Mouse (Mus musculus) lung, embryonic 14.5 days (tissue): ENCODE data around the gene Wscd2. TPM values are rescaled to one million over a fixed set of nuclear protein-coding genes. Genes with fewer than 3 reads are reported as not detected.

Source experiments
- ATAC-seq: fragments of 200-750 bp; cut with Nextera tagmentation; 2 replicates; pipeline ENCODE4 v1.8.0; 2017; ENCODE audit warnings: mild to moderate bottlenecking, moderate TSS enrichment, moderate library complexity; ENCODE audit not compliant: insufficient read depth
- DNase-seq: peaks from one replicate; pipeline ENCODE4 v3.0.0-alpha.2; 2015
- H3K27ac ChIP-seq: fragments of 300-500 bp; sonication (generic); 2 replicates; pipeline ENCODE4 v1.5.1; 2014; ENCODE audit warnings: low read depth, mild to moderate bottlenecking, moderate library complexity
- H3K27me3 ChIP-seq: fragments of 300-500 bp; sonication (generic); 2 replicates; pipeline ENCODE4 v1.6.1; 2014; ENCODE audit warnings: low read length, control low read depth; ENCODE audit not compliant: insufficient read depth
- H3K36me3 ChIP-seq: fragments of 300-500 bp; sonication (generic); 2 replicates; pipeline ENCODE4 v1.6.1; 2014; ENCODE audit warnings: control low read depth; ENCODE audit not compliant: insufficient read depth
- H3K4me1 ChIP-seq: fragments of 300-500 bp; sonication (generic); 2 replicates; pipeline ENCODE4 v1.6.1; 2014; ENCODE audit warnings: antibody characterized with exemption, control low read depth; ENCODE audit not compliant: insufficient read depth
- H3K4me2 ChIP-seq: fragments of 300-500 bp; sonication (generic); 2 replicates; pipeline ENCODE4 v1.6.1; 2014; ENCODE audit warnings: mild to moderate bottlenecking
- H3K4me3 ChIP-seq: fragments of 300-500 bp; sonication (generic); 2 replicates; pipeline ENCODE4 v1.5.1; 2014; ENCODE audit warnings: low read depth, low read length
- H3K9ac ChIP-seq: fragments of 300-500 bp; sonication (generic); 2 replicates; pipeline ENCODE4 v1.6.1; 2014
- H3K9me3 ChIP-seq: fragments of 300-500 bp; sonication (generic); 2 replicates; pipeline ENCODE4 v1.6.1; 2016; ENCODE audit warnings: low read depth, low read length, control low read depth
- CTCF ChIP-seq: IDR thresholded peaks from 2 replicates; pipeline ENCODE4 v1.5.1; 2016; ENCODE audit warnings: antibody characterized with exemption, low read depth
- WGBS: fragments of 180-500 bp; shearing (Covaris S2); extraction: QIAGEN DNeasy Blood & Tissue Kit; methylation state at CpG from one replicate; pipeline ENCODE4 v1.1.7; 2014; 5-methylcytosine and 5-hydroxymethylcytosine counted together
- polyA plus RNA-seq: library from polyadenylated mRNA; unstranded; fragments of >200 nt; fragmentation: Nextera tagmentation; extraction: Ambion mirVana; gene quantifications from 2 replicates; pipeline ENCODE4 v1.2.1, GENCODE M21; 2014

Gene Wscd2
- 5.9 and 6.4 TPM in 2 replicates for polyA plus RNA-seq

GRCm38 (mm10) chr5:113490033-113490432 is at the start of gene Wscd2:
Wscd2 (plus strand) TSS chr5:113490333.
- Histone ChIP-seq H3K27ac (peak within 1 kb of the TSS; percentile 58; the same call in 1 of the 2 replicates), H3K36me3 (no peaks in the 10 kb centered on the region), H3K9ac (peak within 1 kb of the TSS; percentile 70), H3K4me1 (no peaks in the 10 kb centered on the region; the same call in none of the 2 replicates), H3K27me3 (peaks cover 22% of the 10 kb centered on the region), H3K4me2 (peak within 1 kb of the TSS; percentile 82), H3K4me3 (peak within 1 kb of the TSS; percentile 52), H3K9me3 (no peaks in the 10 kb centered on the region)
- ATAC-seq (no peak), DNase-seq (no peak)
- 54% methylated on average over 6 of the region's 6 CpGs for WGBS
- TF ChIP-seq CTCF: no peak

GRCm38 (mm10) chr5:113442180-113442579 is 48.0 kb upstream of the Wscd2 start:
- H3K4me1 ChIP-seq: no peaks in the 10 kb centered on the region
- no peak overlapping the region for H3K27ac ChIP-seq
- ATAC-seq: no peak
- no peaks in the 10 kb centered on the region for H3K36me3 ChIP-seq
- no peak for TF ChIP-seq CTCF
- WGBS: 67% methylated on average over 3 of the region's 3 CpGs
- H3K4me3 ChIP-seq: no peak overlapping the region
- no peaks in the 10 kb centered on the region for H3K27me3 ChIP-seq
- DNase-seq: no peak
- H3K4me2 ChIP-seq: no peak overlapping the region
- no peak overlapping the region for H3K9ac ChIP-seq
- H3K9me3 ChIP-seq: no peaks in the 10 kb centered on the region

GRCm38 (mm10) chr5:113448023-113448734 is 42.0 kb upstream of the Wscd2 start:
- Histone ChIP-seq H3K9ac (no peak overlapping the region), H3K4me1 (no peaks in the 10 kb centered on the region), H3K9me3 (no peaks in the 10 kb centered on the region), H3K27me3 (no peaks in the 10 kb centered on the region), H3K4me3 (no peak overlapping the region), H3K36me3 (no peaks in the 10 kb centered on the region), H3K4me2 (no peak overlapping the region), H3K27ac (no peak overlapping the region)
- TF ChIP-seq CTCF: no peak
- DNase-seq (peak; percentile 39), ATAC-seq (no peak)
- WGBS: 65% methylated on average over 9 of the region's 9 CpGs

GRCm38 (mm10) chr5:113449336-113449735 is 40.8 kb upstream of the Wscd2 start:
- no peak overlapping the region for H3K4me2 ChIP-seq
- no peaks in the 10 kb centered on the region for H3K4me1 ChIP-seq
- H3K9me3 ChIP-seq: no peaks in the 10 kb centered on the region
- WGBS: 71% methylated on average over 3 of the region's 3 CpGs
- H3K9ac ChIP-seq: no peak overlapping the region
- no peaks in the 10 kb centered on the region for H3K27me3 ChIP-seq
- no peak overlapping the region for H3K27ac ChIP-seq
- no peak overlapping the region for H3K4me3 ChIP-seq
- no peak for TF ChIP-seq CTCF
- no peaks in the 10 kb centered on the region for H3K36me3 ChIP-seq
- DNase-seq (no peak), ATAC-seq (no peak)

DNA sequence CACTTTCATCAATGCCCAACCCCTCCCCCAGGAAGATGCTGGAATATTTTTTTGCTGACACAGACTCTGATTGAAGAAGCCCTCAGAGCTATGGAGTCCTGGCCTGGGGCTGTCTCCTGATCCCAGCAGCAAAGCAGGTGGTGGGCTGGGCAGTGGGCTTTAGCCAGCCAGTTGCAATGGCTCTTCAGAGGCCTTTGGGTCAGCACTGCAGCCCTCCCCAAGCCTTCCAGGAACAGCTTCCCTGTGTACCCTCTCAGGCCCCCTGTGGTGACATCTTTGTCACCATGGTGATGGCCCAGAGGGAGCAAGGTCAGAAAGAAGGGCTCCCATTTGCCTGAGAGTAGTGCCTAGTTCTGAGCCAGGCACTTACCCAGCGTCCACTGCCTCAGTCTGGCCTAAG is 37.4 kb upstream of the Wscd2 start:
- 0% methylated on average over 1 of the region's 1 CpGs for WGBS
- H3K9ac ChIP-seq: no peak overlapping the region
- H3K36me3 ChIP-seq: no peaks in the 10 kb centered on the region
- H3K4me1 ChIP-seq: no peaks in the 10 kb centered on the region
- no peaks in the 10 kb centered on the region for H3K9me3 ChIP-seq
- no peak for DNase-seq
- no peak overlapping the region for H3K4me2 ChIP-seq
- no peak overlapping the region for H3K27ac ChIP-seq
- no peak for TF ChIP-seq CTCF
- no peaks in the 10 kb centered on the region for H3K27me3 ChIP-seq
- H3K4me3 ChIP-seq: no peak overlapping the region
- no peak for ATAC-seq

DNA sequence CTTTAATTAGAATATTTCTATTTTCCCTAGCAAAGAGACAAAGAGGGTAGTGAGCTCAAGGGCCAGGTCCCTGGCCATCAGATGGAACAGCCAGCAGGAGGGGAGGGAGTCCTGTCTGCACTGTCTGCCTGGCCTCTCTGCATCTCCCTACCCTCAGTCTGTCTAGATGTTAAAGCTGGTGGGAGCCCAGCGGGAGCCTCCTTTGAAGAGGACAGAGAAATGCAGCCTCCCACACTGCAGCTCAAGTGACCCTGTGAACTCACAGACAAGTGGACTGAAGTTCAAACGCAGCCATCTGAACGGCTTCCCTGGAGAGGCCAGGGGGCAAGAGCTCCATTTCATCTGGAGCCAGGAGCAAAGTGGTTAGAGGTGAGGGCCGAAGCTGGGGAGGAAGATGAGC is 36.8 kb upstream of the Wscd2 start:
- Histone ChIP-seq H3K4me2 (no peak overlapping the region), H3K9me3 (no peaks in the 10 kb centered on the region), H3K27ac (no peak overlapping the region), H3K9ac (no peak overlapping the region), H3K36me3 (no peaks in the 10 kb centered on the region), H3K27me3 (no peaks in the 10 kb centered on the region), H3K4me1 (no peaks in the 10 kb centered on the region), H3K4me3 (no peak overlapping the region)
- DNase-seq (no peak), ATAC-seq (no peak)
- TF ChIP-seq CTCF: no peak
- WGBS: 4% methylated on average over 4 of the region's 4 CpGs

GRCm38 (mm10) chr5:113456020-113456419 is 34.1 kb upstream of the Wscd2 start:
- H3K9ac ChIP-seq: no peak overlapping the region
- no peaks in the 10 kb centered on the region for H3K4me1 ChIP-seq
- DNase-seq: no peak
- 0 out of 2 replicates have a peak, but pooled peaks cover 3% of the 10 kb centered on the region for H3K27me3 ChIP-seq
- no peak for ATAC-seq
- no peaks in the 10 kb centered on the region for H3K9me3 ChIP-seq
- TF ChIP-seq CTCF: no peak
- 86% methylated on average over 10 of the region's 10 CpGs for WGBS
- H3K27ac ChIP-seq: no peak overlapping the region
- no peak overlapping the region for H3K4me3 ChIP-seq
- no peak overlapping the region for H3K4me2 ChIP-seq
- H3K36me3 ChIP-seq: no peaks in the 10 kb centered on the region
